Mouse (Mus musculus): ENCODE data around the gene Grin2c. TPM values are rescaled to one million over a fixed set of nuclear protein-coding genes. Genes with fewer than 3 reads are reported as not detected.

Grin2c gene
- polyA plus RNA-seq, 1 experiment from 2014 or later = not detected

DNA sequence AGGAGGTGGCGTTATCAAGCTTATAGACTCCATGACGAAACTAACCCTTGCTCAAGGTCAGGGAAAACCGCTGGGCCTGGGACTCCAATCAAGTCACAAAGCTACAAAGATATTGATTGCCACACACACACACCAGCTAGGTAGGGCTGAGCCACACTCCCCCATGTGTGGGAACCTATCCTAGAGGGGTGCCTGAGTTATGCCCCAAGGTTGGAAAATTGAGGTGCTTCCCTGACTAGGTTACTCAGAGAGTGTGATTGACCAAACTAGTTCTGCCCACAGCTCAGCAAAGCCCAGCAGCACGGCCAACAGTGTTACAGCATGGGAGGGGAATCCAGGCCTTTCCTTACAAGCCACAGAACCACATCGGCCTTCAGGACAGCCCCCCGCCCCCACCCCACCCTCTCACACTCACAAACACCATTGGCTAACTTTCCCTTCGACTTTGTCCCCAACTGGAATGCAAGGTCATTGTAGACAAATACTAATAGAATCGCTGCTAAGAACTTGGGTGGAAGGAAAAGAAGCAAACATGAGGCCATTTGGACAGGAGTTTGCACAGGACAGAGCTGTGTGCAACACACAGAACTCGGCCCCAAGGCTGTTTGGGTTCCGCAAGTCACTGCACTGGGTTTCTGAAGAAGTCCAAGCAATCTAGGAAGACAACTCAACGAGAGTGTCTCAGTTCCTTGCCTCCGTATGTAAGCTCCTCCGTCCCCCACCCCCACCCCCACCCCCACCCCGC is 25.8 kb upstream of the Grin2c start:
- Histone ChIP-seq H3K27ac (replicated peaks) (no peak overlapping the region), H3K36me3 (no peaks in the 10 kb centered on the region), H3K9me3 (replicated peaks) (no peaks in the 10 kb centered on the region), H3K27me3 (peaks cover 20% of the 10 kb centered on the region), H3K4me2 (replicated peaks) (no peak overlapping the region), H3K4me1 (peaks cover 9% of the 10 kb centered on the region), H3K4me3 (replicated peaks) (no peak overlapping the region), H3K9ac (no peak overlapping the region)
- 55% methylated on average over 14 of the region's 14 CpGs for WGBS
- ATAC-seq (ENCODE audit: insufficient number of reproducible peaks, low FRiP score, low TSS enrichment, low read depth) = no peak

DNA sequence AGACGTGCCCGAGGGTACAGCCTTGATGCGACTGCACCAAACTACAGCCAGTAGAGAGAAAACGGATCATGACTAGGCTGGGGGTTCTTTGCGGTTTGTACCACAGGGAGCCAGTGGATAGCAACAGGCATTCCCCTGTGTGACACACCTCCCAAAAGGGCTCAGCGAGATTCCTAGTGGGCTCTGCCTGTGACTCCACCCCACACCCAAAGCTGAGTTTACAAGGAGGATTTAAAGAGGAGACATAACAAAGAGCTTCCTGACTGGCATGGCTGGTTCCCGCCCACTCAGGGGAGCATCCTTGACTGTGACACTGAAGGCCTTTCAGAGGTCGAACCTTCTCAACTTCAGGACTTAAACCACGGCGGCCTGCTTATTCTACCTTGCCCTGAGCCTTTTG is 24.5 kb upstream of the Grin2c start:
- no peaks in the 10 kb centered on the region for H3K36me3 ChIP-seq
- H3K4me2 ChIP-seq (replicated peaks) = no peak overlapping the region
- H3K4me3 ChIP-seq (replicated peaks) = no peak overlapping the region
- H3K9me3 ChIP-seq (replicated peaks) = no peaks in the 10 kb centered on the region
- peaks cover 8% of the 10 kb centered on the region; the same call in 1 of the 2 replicates for H3K27me3 ChIP-seq
- no peak overlapping the region for H3K27ac ChIP-seq (replicated peaks)
- H3K9ac ChIP-seq = no peak overlapping the region
- WGBS = 70% methylated on average over 10 of the region's 10 CpGs
- no peaks in the 10 kb centered on the region; the same call in 1 of the 2 replicates for H3K4me1 ChIP-seq
- no peak for ATAC-seq (ENCODE audit: insufficient number of reproducible peaks, low FRiP score, low TSS enrichment, low read depth)

DNA sequence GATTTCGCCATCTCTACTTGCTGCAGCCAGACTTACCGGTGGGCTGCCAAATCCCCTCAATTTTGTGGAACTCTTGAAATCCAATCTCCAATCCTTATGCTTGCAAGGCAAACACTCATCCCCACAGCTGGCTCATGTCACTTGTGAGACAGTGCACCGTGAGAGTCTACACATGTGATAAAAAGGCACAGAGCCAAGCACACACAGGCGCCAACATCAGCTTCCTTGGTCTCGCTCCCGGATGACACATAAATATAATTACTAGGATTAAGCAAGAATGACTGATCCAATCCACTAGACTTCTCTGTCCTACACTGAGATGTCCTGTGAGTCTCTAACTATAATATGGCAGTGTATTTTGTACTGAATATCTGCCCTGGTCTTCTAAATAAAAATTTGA is 23.9 kb upstream of the Grin2c start:
- 49% methylated on average over 6 of the region's 6 CpGs for WGBS
- H3K36me3 ChIP-seq = no peaks in the 10 kb centered on the region
- no peak for ATAC-seq (ENCODE audit: insufficient number of reproducible peaks, low FRiP score, low TSS enrichment, low read depth)
- H3K4me3 ChIP-seq (replicated peaks) = no peak overlapping the region
- no peak overlapping the region for H3K27ac ChIP-seq (replicated peaks)
- H3K9ac ChIP-seq = no peak overlapping the region
- no peaks in the 10 kb centered on the region for H3K9me3 ChIP-seq (replicated peaks)
- H3K27me3 ChIP-seq = peaks cover 2% of the 10 kb centered on the region; the same call in 1 of the 2 replicates
- no peak overlapping the region for H3K4me2 ChIP-seq (replicated peaks)
- H3K4me1 ChIP-seq = no peaks in the 10 kb centered on the region; the same call in 1 of the 2 replicates

- Histone ChIP-seq H3K27ac (replicated peaks) (no peak overlapping the region), H3K4me1 (no peaks in the 10 kb centered on the region; the same call in 1 of the 2 replicates), H3K9me3 (replicated peaks) (no peaks in the 10 kb centered on the region), H3K36me3 (no peaks in the 10 kb centered on the region), H3K27me3 (no peaks in the 10 kb centered on the region), H3K4me2 (replicated peaks) (no peak overlapping the region), H3K9ac (no peak overlapping the region), H3K4me3 (replicated peaks) (no peak overlapping the region)
- ATAC-seq (ENCODE audit: insufficient number of reproducible peaks, low FRiP score, low TSS enrichment, low read depth) = no peak
- WGBS = 100% methylated on average over 1 of the region's 1 CpGs
Observed at GRCm38 (mm10) chr11:115290314-115290713, 23.3 kb upstream of the Grin2c start.

DNA sequence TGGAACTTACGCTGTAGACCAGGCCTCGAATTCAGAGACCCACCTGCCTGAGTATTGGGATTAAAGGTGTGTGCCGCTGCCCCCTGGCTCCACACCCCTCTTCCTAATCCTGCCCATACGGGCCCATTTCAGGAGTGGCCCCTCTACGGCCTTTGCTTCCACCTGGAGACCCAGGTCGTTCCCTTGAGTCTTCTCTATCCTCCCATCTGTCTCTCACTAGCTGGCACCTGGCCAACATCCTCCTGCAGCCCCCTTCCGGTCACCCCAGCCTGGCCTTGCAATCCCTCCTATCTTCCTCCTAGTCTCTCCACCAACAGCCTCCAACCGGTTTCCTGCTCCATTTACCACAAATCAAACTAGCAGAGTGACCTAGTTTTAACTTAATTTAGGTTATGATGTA is 22.8 kb upstream of the Grin2c start:
- no peak overlapping the region for H3K4me3 ChIP-seq (replicated peaks)
- no peak overlapping the region for H3K9ac ChIP-seq
- H3K36me3 ChIP-seq = no peaks in the 10 kb centered on the region
- H3K4me2 ChIP-seq (replicated peaks) = no peak overlapping the region
- ATAC-seq (ENCODE audit: insufficient number of reproducible peaks, low FRiP score, low TSS enrichment, low read depth) = no peak
- H3K9me3 ChIP-seq (replicated peaks) = no peaks in the 10 kb centered on the region
- no peaks in the 10 kb centered on the region for H3K27me3 ChIP-seq
- no peaks in the 10 kb centered on the region; the same call in 1 of the 2 replicates for H3K4me1 ChIP-seq
- H3K27ac ChIP-seq (replicated peaks) = no peak overlapping the region
- 78% methylated on average over 8 of the region's 8 CpGs for WGBS

DNA sequence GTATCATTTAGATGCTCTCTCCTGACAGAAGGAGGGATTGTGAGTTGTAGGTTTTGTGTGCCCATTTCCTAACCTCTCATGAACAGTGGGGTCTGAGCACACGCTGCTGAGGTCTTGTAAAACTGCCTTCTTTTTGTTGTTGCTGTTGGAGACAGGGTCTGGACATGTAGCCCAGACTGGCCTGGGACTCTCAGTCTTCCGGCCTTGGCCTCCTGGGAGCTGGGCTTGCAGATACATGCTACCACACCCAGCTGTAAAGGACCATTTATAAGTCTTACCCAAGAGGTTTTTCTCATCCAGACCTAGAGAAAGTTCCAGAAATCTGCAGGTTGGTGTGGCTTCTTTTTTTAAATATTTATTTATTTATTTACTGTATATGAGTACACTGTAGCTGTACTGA is 21.3 kb upstream of the Grin2c start:
- H3K4me3 ChIP-seq (replicated peaks) = no peak overlapping the region
- no peaks in the 10 kb centered on the region for H3K9me3 ChIP-seq (replicated peaks)
- no peaks in the 10 kb centered on the region for H3K27me3 ChIP-seq
- no peaks in the 10 kb centered on the region for H3K36me3 ChIP-seq
- H3K9ac ChIP-seq = no peak overlapping the region
- H3K4me1 ChIP-seq = no peaks in the 10 kb centered on the region; the same call in 1 of the 2 replicates
- no peak overlapping the region for H3K27ac ChIP-seq (replicated peaks)
- WGBS = 90% methylated on average over 2 of the region's 2 CpGs
- no peak for ATAC-seq (ENCODE audit: insufficient number of reproducible peaks, low FRiP score, low TSS enrichment, low read depth)
- no peak overlapping the region for H3K4me2 ChIP-seq (replicated peaks)

DNA sequence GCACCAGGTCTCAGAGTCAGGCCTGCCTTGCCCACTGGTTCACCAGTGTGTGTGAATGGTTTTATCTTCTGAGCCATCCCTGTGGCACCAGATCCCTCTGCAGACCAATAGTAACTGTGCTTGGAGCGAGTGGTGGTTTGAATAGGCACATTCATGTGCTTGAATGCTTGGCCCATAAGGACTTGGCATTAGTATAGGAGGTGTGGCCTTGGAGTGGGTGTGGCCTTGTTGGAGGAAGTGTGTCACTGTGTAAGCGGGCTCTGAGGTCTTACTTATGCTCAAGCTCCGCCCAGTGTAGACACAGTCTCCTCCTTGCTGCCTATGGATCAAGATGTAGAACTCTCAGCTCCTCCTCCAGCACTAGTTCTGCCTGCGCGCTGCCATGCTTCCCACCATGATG is 20.3 kb upstream of the Grin2c start:
- ATAC-seq (ENCODE audit: insufficient number of reproducible peaks, low FRiP score, low TSS enrichment, low read depth) = no peak
- no peaks in the 10 kb centered on the region for H3K9me3 ChIP-seq (replicated peaks)
- H3K27ac ChIP-seq (replicated peaks) = no peak overlapping the region
- WGBS = 85% methylated on average over 5 of the region's 5 CpGs
- H3K4me2 ChIP-seq (replicated peaks) = no peak overlapping the region
- no peak overlapping the region for H3K9ac ChIP-seq
- no peaks in the 10 kb centered on the region; the same call in 1 of the 2 replicates for H3K4me1 ChIP-seq
- no peak overlapping the region for H3K4me3 ChIP-seq (replicated peaks)
- no peaks in the 10 kb centered on the region for H3K27me3 ChIP-seq
- H3K36me3 ChIP-seq = no peaks in the 10 kb centered on the region

GRCm38 (mm10) chr11:115286201-115286993 is 19.4 kb upstream of the Grin2c start:
- no peak for ATAC-seq (ENCODE audit: insufficient number of reproducible peaks, low FRiP score, low TSS enrichment, low read depth)

GRCm38 (mm10) chr11:115285282-115285681 is 18.2 kb upstream of the Grin2c start:
- Histone ChIP-seq H3K4me2 (replicated peaks) (no peak overlapping the region), H3K36me3 (no peaks in the 10 kb centered on the region), H3K27ac (replicated peaks) (no peak overlapping the region), H3K4me1 (no peaks in the 10 kb centered on the region), H3K4me3 (replicated peaks) (no peak overlapping the region), H3K27me3 (no peaks in the 10 kb centered on the region), H3K9me3 (replicated peaks) (no peaks in the 10 kb centered on the region), H3K9ac (no peak overlapping the region)
- ATAC-seq (ENCODE audit: insufficient number of reproducible peaks, low FRiP score, low TSS enrichment, low read depth) = no peak
- 64% methylated on average over 4 of the region's 4 CpGs for WGBS

More at GRCm38 (mm10) chr11:115286201-115286993, 19.4 kb upstream of the Grin2c start:
- Histone ChIP-seq H3K4me2 (replicated peaks) (no peak overlapping the region), H3K9ac (no peak overlapping the region), H3K4me1 (no peaks in the 10 kb centered on the region; the same call in 1 of the 2 replicates), H3K4me3 (replicated peaks) (no peak overlapping the region), H3K27ac (replicated peaks) (no peak overlapping the region), H3K27me3 (no peaks in the 10 kb centered on the region), H3K9me3 (replicated peaks) (no peaks in the 10 kb centered on the region), H3K36me3 (no peaks in the 10 kb centered on the region)
- 70% methylated on average over 19 of the region's 19 CpGs for WGBS

GRCm38 (mm10) chr11:115283891-115284620 is 17.0 kb upstream of the Grin2c start:
- no peak overlapping the region for H3K4me2 ChIP-seq (replicated peaks)
- no peak overlapping the region for H3K9ac ChIP-seq
- no peak overlapping the region for H3K4me3 ChIP-seq (replicated peaks)
- no peaks in the 10 kb centered on the region for H3K27me3 ChIP-seq
- no peaks in the 10 kb centered on the region for H3K36me3 ChIP-seq
- H3K4me1 ChIP-seq = no peaks in the 10 kb centered on the region
- H3K9me3 ChIP-seq (replicated peaks) = no peaks in the 10 kb centered on the region
- no peak for ATAC-seq (ENCODE audit: insufficient number of reproducible peaks, low FRiP score, low TSS enrichment, low read depth)
- WGBS = 81% methylated on average over 12 of the region's 12 CpGs
- no peak overlapping the region for H3K27ac ChIP-seq (replicated peaks)

DNA sequence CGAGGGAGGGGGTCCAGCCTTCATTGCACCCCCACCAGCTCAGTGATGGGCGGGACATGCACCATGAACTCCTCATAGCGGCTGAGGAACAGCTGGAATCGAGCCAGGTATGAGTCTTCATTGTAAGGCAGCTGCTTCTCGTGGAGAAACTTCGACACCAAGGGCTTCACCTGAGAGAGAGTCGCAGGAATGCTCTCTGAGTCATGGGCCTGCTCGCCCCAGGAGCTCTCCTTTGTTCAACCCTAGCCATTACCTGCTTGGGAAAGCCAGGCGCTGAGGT is 16.4 kb upstream of the Grin2c start:
- H3K4me3 ChIP-seq (replicated peaks) = no peak overlapping the region
- H3K4me2 ChIP-seq (replicated peaks) = no peak overlapping the region
- no peak overlapping the region for H3K9ac ChIP-seq
- no peak for ATAC-seq (ENCODE audit: insufficient number of reproducible peaks, low FRiP score, low TSS enrichment, low read depth)
- H3K27me3 ChIP-seq = no peaks in the 10 kb centered on the region
- H3K36me3 ChIP-seq = no peaks in the 10 kb centered on the region
- H3K4me1 ChIP-seq = no peaks in the 10 kb centered on the region
- no peak overlapping the region for H3K27ac ChIP-seq (replicated peaks)
- no peaks in the 10 kb centered on the region for H3K9me3 ChIP-seq (replicated peaks)
- WGBS = 60% methylated on average over 9 of the region's 9 CpGs

Data from embryonic facial prominence, embryonic 15.5 days (tissue).